Mouse (Mus musculus): ENCODE measurements around the gene Slain1.

DNA sequence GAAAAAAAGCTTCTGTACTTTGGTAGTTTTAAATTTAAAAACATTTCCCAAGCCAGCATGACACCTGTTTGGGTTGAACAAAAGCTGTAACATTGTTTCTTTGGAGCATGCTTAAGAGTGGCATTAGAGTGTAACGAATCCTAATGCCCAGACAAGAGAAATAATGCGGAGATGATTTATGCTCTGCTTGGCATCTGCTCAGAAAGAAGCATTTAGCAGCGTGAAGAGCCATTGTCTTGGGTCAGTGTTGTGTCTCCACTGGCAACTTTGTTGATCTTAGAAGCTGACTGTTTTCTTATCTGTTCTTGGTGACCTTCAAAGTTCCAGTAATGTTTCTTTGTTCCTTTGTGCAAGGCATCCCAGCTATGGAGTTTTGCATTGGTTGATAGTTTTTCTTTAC lies 6.1 kb upstream of the Slain1 start:
- TF ChIP-seq CTCF (IDR thresholded peaks at IDR 0.05; ENCODE audit: borderline replicate concordance, insufficient read depth, low read depth, low read length) (no peak), POLR2A (IDR thresholded peaks at IDR 0.05; ENCODE audit: borderline replicate concordance, insufficient read depth, low read length) (no peak)
